Mouse (Mus musculus) hindbrain, embryonic 11.5 days (tissue): Measurements from ENCODE around the gene Fhad1. TPM values are rescaled to one million over a fixed set of nuclear protein-coding genes. Genes with fewer than 3 reads are reported as not detected.

Experiments used
- ATAC-seq: fragments of 200-750 bp; cut with Nextera tagmentation; 2 replicates; pipeline ENCODE4 v1.8.0; 2017; ENCODE audit warnings: mild to moderate bottlenecking, moderate TSS enrichment, moderate library complexity; ENCODE audit not compliant: low FRiP score
- DNase-seq: peaks from one replicate; pipeline ENCODE4 v3.0.0-alpha.2; 2015; ENCODE audit warnings: low spot score
- H3K27ac ChIP-seq: fragments of 300-500 bp; sonication (generic); 2 replicates; pipeline ENCODE4 v1.5.1; 2014; ENCODE audit warnings: mild to moderate bottlenecking, low read depth, low read length
- H3K27me3 ChIP-seq: fragments of 300-500 bp; sonication (generic); 2 replicates; pipeline ENCODE4 v1.6.1; 2014; ENCODE audit warnings: mild to moderate bottlenecking, low read length, moderate library complexity, mixed read lengths; ENCODE audit not compliant: control insufficient read depth, insufficient read depth
- H3K36me3 ChIP-seq: fragments of 300-500 bp; sonication (generic); 2 replicates; pipeline ENCODE4 v1.6.1; 2014; ENCODE audit warnings: mild to moderate bottlenecking, low read length, moderate library complexity, mixed read lengths; ENCODE audit not compliant: control insufficient read depth, insufficient read depth
- H3K4me1 ChIP-seq: fragments of 300-500 bp; sonication (generic); replicated peaks from 2 replicates; pipeline ENCODE4 v1.6.1; 2014; ENCODE audit warnings: low read length, mixed read lengths; ENCODE audit not compliant: control insufficient read depth, insufficient read depth
- H3K4me2 ChIP-seq: fragments of 300-500 bp; sonication (generic); replicated peaks from 2 replicates; pipeline ENCODE4 v1.6.1; 2014; ENCODE audit warnings: mild to moderate bottlenecking, low read depth, low read length
- H3K4me3 ChIP-seq: fragments of 300-500 bp; sonication (generic); 2 replicates; pipeline ENCODE4 v1.5.1; 2014; ENCODE audit warnings: low read depth, low read length
- H3K9ac ChIP-seq: fragments of 300-500 bp; sonication (generic); 2 replicates; pipeline ENCODE4 v1.6.1; 2014; ENCODE audit warnings: low read depth, low read length
- H3K9me3 ChIP-seq: fragments of 300-500 bp; sonication (generic); 2 replicates; pipeline ENCODE4 v1.6.1; 2016; ENCODE audit warnings: low read length; ENCODE audit not compliant: control insufficient read depth
- WGBS: fragments of 180-500 bp; shearing (Covaris S2); extraction: QIAGEN DNeasy Blood & Tissue Kit; methylation state at CpG from one replicate; pipeline ENCODE4 v1.1.7; 2014; 5-methylcytosine and 5-hydroxymethylcytosine counted together
- polyA plus RNA-seq: library from polyadenylated mRNA; unstranded; fragments of >200 nt; fragmentation: Nextera tagmentation; extraction: Ambion mirVana; gene quantifications from 2 replicates; pipeline ENCODE4 v1.2.1, GENCODE M21; 2014

Fhad1 gene
- polyA plus RNA-seq, 1 experiment from 2014 or later: 3.5 TPM

DNA sequence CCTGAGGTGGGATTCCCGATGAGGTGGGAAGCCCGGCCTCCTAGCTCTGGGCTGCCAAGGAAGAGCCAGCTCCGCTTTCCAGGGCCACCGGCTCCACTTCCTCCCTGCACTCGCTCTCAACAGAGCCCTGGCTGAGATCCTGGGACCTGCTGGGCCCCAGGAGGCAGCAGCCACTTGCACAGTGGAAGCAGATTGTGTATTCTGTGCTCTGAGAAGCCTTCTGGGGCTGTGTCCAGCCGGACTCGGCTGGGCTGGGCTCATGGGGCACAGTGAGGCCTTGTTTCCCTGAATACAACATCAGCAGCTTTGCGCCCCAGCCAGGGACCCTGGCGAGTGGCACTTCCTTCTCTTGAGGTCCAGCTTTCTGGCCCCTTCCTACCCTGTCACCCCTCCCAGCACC lies 143.0 kb downstream of the Fhad1 start:
- ATAC-seq (no peak), DNase-seq (no peak)
- H3K4me2 ChIP-seq: no peak overlapping the region
- H3K9me3 ChIP-seq: no peaks in the 10 kb centered on the region
- no peak overlapping the region for H3K27ac ChIP-seq
- H3K36me3 ChIP-seq: no peaks in the 10 kb centered on the region
- no peaks in the 10 kb centered on the region for H3K27me3 ChIP-seq
- H3K4me1 ChIP-seq: peaks cover 8% of the 10 kb centered on the region; the same call in 1 of the 2 replicates
- H3K9ac ChIP-seq: no peak overlapping the region
- 73% methylated on average over 9 of the region's 9 CpGs for WGBS
- no peak overlapping the region for H3K4me3 ChIP-seq

DNA sequence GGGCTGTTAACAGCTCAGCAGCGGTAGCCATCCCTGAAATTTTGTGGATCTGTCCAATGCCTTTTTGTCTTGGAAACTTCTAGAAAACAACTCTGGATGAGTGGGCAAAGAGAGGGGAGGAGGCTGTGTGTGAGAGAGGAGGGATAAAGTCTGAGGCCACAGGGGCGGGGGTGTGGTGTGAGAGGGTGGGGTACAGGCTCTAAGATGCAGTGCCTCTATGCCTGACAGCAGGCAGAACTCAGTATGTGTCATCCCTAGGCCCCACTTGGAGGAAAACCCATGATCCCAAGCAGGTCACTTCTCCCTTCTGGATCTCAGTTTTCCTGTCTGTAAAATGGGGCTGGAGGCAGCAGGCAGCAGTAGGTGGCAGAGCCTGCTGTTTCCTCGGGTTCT lies 143.6 kb downstream of the Fhad1 start:
- ATAC-seq: no peak
- Histone ChIP-seq H3K27me3 (no peaks in the 10 kb centered on the region), H3K36me3 (no peaks in the 10 kb centered on the region), H3K4me3 (no peak overlapping the region), H3K4me1 (peaks cover 8% of the 10 kb centered on the region; the same call in 1 of the 2 replicates), H3K9me3 (no peaks in the 10 kb centered on the region), H3K27ac (no peak overlapping the region), H3K9ac (no peak overlapping the region), H3K4me2 (no peak overlapping the region)
- 87% methylated on average over 3 of the region's 3 CpGs for WGBS
- DNase-seq: no peak

DNA sequence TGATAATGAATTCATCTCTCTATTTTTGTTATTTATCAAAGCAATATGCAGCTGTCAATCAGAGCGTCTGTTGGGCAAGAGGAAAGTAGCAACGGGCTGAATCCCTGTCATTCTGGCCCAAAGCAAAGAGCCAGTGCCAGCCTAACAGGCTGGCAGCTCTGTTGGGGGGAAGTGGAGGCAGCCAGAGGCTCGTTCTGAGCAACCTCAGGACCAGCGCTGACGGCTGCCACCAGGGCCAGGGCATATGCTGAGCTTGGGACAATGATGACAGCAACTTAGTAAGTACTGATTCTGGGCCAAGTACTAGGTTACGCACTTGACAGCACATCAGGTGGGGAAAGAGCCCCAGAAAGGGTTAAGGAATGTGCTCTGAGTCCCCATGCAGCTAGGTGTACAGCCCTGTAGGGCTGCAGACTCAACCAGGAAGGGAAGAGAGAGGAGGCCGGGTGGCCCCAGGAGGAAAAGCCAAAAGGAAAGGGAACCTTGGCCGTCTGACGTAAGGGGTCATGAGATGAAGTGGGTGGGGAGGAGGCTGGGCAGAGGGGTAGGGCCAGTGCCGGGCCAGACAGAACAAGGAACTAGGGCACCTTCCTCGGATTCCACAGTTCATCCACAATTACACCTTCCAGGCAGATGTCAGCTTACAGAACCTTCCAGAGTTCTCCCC lies 144.1 kb downstream of the Fhad1 start:
- Histone ChIP-seq H3K27ac (no peak overlapping the region), H3K9me3 (no peaks in the 10 kb centered on the region), H3K9ac (no peak overlapping the region), H3K36me3 (no peaks in the 10 kb centered on the region), H3K4me1 (peaks cover 8% of the 10 kb centered on the region; the same call in 1 of the 2 replicates), H3K4me2 (no peak overlapping the region), H3K4me3 (no peak overlapping the region), H3K27me3 (no peaks in the 10 kb centered on the region)
- DNase-seq (no peak), ATAC-seq (no peak)
- WGBS: 68% methylated on average over 11 of the region's 11 CpGs

DNA sequence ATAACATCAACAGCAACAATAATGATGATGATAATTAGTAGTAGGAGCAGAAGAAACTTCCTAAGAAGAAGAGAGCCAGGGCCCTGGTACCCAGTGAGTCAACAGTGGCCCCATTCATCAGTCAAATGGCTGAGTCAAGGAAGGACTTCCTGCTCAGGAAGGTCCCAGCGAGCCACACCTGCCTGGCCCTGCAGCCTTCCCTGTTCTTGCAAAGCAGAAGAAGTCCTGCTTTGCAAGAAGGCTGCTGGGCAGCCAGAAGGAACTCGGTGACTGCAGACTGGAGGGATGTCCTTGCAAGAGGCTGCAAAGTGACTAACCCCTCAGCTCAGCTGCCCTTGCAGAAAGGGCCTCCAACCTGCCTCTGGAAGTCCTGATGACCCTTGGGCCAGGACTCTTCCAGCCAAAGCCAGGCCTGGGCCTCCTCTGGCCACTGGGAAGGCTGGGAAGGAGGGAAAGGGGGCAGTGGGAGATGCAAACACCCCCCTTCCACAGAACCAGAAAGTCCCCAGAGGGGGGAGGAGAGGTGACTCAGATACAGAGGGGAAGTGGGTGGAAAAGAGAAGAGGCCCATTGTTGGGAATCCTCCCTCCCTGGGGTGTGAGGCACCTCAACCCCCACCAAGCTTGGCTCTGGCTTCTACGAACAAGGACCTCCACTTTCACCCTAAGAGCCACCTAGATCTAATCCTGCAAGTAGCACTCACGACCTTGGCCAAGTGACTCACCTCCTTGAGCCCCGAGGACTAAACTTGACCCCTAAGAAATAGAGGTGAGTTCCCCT lies 145.3 kb downstream of the Fhad1 start:
- Histone ChIP-seq H3K36me3 (no peaks in the 10 kb centered on the region), H3K4me2 (no peak overlapping the region), H3K27ac (no peak overlapping the region), H3K4me1 (peaks cover 5% of the 10 kb centered on the region; the same call in 1 of the 2 replicates), H3K4me3 (no peak overlapping the region), H3K27me3 (no peaks in the 10 kb centered on the region), H3K9ac (no peak overlapping the region), H3K9me3 (no peaks in the 10 kb centered on the region)
- DNase-seq: no peak
- ATAC-seq: no peak
- WGBS: 87% methylated on average over 5 of the region's 5 CpGs

DNA sequence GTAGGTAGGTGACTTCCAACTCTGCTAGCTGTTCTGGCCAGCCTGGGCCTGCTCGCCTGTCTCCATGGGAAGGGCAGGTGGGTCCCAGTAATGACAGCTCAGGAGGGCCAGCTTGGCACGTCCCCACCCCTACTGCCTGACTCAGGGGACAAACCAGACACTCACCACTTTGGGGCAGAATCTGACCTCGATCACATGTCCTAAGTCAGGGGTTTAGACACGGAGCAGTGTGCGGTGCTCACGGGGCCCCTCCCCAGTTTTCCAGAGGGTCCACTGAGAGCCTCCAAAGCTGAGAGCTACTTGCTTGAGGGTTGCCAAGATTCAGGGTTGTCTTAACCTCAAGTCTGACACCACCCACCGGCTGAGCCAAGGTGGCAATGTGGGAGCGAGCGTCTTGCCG lies 146.8 kb downstream of the Fhad1 start:
- Histone ChIP-seq H3K4me3 (no peak overlapping the region), H3K4me1 (peaks cover 3% of the 10 kb centered on the region; the same call in 1 of the 2 replicates), H3K9ac (no peak overlapping the region), H3K27ac (no peak overlapping the region), H3K4me2 (no peak overlapping the region), H3K27me3 (no peaks in the 10 kb centered on the region), H3K9me3 (no peaks in the 10 kb centered on the region), H3K36me3 (no peaks in the 10 kb centered on the region)
- 87% methylated on average over 10 of the region's 10 CpGs for WGBS
- no peak for ATAC-seq
- DNase-seq: no peak

DNA sequence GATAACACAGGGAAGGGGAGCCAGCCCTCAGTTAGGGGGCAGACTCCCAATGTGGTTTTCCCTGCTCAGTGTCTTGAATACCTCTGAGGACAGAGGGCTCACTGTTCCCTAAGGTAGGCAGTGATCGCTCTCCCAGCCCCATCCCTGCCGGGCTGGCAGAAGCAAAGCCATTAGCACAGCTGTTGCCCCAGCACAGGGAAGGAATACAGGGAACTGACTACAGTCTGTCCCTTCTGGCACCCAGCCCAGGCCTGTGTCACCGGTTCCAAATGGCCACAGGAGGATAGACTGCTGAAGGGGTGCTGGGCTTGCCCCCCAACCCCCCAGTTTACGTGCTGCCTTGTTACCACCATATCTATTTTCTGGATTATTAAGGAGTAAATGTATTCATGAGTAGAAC lies 147.4 kb downstream of the Fhad1 start:
- 58% methylated on average over 4 of the region's 4 CpGs for WGBS
- Histone ChIP-seq H3K9me3 (no peaks in the 10 kb centered on the region), H3K4me1 (peaks cover 3% of the 10 kb centered on the region; the same call in 1 of the 2 replicates), H3K27me3 (no peaks in the 10 kb centered on the region), H3K4me3 (no peak overlapping the region), H3K27ac (0 out of 2 replicates have a peak overlapping the region, but pooled peaks have one; percentile 20), H3K4me2 (no peak overlapping the region), H3K36me3 (no peaks in the 10 kb centered on the region), H3K9ac (no peak overlapping the region; the same call in 1 of the 2 replicates)
- DNase-seq (no peak), ATAC-seq (0 out of 2 replicates have a peak, but pooled peaks have one; percentile 34)

DNA sequence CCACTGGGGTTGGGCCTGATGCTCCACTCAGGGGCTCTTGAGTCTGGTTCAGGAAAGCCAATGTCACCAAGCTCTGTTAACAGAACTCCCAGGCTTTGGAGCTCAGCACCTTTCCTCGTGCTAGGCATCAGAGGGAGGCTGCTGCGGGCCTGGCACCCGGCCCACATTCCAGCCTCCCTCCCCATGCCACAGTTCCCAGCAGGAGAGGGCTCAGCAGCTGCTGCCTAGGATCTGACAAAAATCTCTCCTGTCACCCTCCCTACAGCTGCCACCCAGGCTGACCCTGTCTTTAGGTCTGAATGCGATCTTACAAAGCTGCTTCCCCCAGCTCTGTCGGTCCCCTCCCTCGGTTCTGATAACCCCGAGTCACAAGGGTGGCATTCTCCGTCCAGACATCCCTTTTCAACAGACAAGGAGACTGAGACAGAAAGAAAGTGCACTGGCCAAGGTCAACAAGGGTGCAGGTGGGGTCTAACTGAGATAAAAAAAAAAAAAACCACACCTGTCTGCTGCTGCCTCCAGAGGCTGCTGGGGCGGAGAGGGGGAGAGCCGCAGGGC lies 147.9 kb downstream of the Fhad1 start:
- Histone ChIP-seq H3K36me3 (no peaks in the 10 kb centered on the region), H3K9ac (no peak overlapping the region; the same call in 1 of the 2 replicates), H3K9me3 (no peaks in the 10 kb centered on the region), H3K4me1 (peaks cover 3% of the 10 kb centered on the region; the same call in 1 of the 2 replicates), H3K27ac (peak overlapping the region; percentile 42; the same call in 1 of the 2 replicates), H3K4me2 (no peak overlapping the region), H3K4me3 (no peak overlapping the region), H3K27me3 (no peaks in the 10 kb centered on the region)
- DNase-seq: peak; percentile 25
- ATAC-seq: peak; percentile 52; the same call in 1 of the 2 replicates
- WGBS: 29% methylated on average over 10 of the region's 10 CpGs

DNA sequence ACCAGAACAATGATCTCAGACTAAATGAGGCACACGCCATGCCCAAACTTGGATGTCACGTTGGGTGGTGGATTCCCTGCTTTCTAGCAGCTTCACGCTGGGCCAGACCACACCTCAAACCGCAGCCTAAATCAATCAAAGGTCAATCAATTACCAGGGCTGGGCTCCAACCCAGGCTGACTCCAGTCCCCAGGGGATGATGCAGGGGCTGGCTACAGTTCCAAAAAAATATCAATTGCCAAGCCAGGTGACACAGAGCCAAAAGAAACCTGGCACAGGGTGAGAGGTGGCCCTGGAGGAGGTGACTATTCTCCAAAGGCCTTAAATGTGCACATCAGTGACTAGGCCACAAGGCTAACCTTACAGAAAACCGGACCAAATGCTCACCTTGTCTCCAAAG lies 149.3 kb downstream of the Fhad1 start:
- no peak overlapping the region for H3K27ac ChIP-seq
- H3K4me3 ChIP-seq: no peak overlapping the region
- ATAC-seq: no peak
- no peaks in the 10 kb centered on the region for H3K36me3 ChIP-seq
- H3K27me3 ChIP-seq: no peaks in the 10 kb centered on the region
- H3K4me2 ChIP-seq: no peak overlapping the region
- WGBS: 86% methylated on average over 5 of the region's 5 CpGs
- DNase-seq: no peak
- H3K4me1 ChIP-seq: peaks cover 3% of the 10 kb centered on the region; the same call in 1 of the 2 replicates
- no peak overlapping the region for H3K9ac ChIP-seq
- H3K9me3 ChIP-seq: no peaks in the 10 kb centered on the region
